Mouse (Mus musculus): ENCODE measurements around the gene 1700015F17Rik. TPM values are rescaled to one million over a fixed set of nuclear protein-coding genes. Genes with fewer than 3 reads are reported as not detected.

1700015F17Rik gene
- polyA plus RNA-seq (2016; fragmentation: Nextera tagmentation; extraction: Ambion mirVana) = not detected in 2 replicates

DNA sequence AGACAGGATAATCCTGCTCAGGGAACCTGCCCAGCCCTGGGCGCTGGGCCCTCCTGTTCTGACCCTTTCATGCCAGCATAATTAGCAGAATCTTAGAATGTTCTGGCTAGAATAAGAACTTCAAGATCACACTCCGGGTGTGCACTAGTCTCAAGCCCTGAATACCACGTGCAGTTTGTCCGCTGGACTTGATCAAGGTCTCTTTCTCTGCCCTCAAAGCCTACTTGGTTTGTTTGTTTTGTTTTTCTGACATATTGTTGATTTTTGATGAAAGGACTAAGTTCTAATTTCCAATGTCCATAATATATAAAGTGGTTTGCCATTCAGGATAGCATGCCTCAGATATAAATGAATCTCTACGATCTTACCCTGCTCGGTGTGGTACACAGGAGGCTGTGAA, at the start of gene 1700015F17Rik:
Gene 1700015F17Rik, minus strand, starts transcription at position 101 of the 400 bp plus-strand sequence.
- 89% methylated on average over 6 of the region's 6 CpGs for WGBS
- no peak for ATAC-seq (ENCODE audit: insufficient number of reproducible peaks, insufficient read depth, low FRiP score, low TSS enrichment)
- no peak within 1 kb of the TSS for H3K9ac ChIP-seq
- H3K4me2 ChIP-seq (replicated peaks) = no peak within 1 kb of the TSS
- H3K36me3 ChIP-seq = no peaks in the 10 kb centered on the region
- no peaks in the 10 kb centered on the region for H3K9me3 ChIP-seq
- H3K4me1 ChIP-seq = peaks cover 9% of the 10 kb centered on the region; the same call in 1 of the 2 replicates
- no peak within 1 kb of the TSS for H3K4me3 ChIP-seq
- H3K27me3 ChIP-seq = no peaks in the 10 kb centered on the region
- no peak within 1 kb of the TSS for H3K27ac ChIP-seq

GRCm38 (mm10) chr5:5515411-5515810, 36.5 kb upstream of the 1700015F17Rik start:
- no peaks in the 10 kb centered on the region for H3K27me3 ChIP-seq
- 77% methylated on average over 5 of the region's 5 CpGs for WGBS
- H3K4me3 ChIP-seq = no peak overlapping the region
- H3K27ac ChIP-seq = no peak overlapping the region
- H3K4me2 ChIP-seq (replicated peaks) = peak overlapping the region; percentile 58; the same call in 1 of the 2 replicates
- H3K36me3 ChIP-seq = peaks cover 5% of the 10 kb centered on the region; the same call in 1 of the 2 replicates
- ATAC-seq (ENCODE audit: insufficient number of reproducible peaks, insufficient read depth, low FRiP score, low TSS enrichment) = no peak
- no peaks in the 10 kb centered on the region for H3K4me1 ChIP-seq
- H3K9ac ChIP-seq = no peak overlapping the region
- no peaks in the 10 kb centered on the region for H3K9me3 ChIP-seq

DNA sequence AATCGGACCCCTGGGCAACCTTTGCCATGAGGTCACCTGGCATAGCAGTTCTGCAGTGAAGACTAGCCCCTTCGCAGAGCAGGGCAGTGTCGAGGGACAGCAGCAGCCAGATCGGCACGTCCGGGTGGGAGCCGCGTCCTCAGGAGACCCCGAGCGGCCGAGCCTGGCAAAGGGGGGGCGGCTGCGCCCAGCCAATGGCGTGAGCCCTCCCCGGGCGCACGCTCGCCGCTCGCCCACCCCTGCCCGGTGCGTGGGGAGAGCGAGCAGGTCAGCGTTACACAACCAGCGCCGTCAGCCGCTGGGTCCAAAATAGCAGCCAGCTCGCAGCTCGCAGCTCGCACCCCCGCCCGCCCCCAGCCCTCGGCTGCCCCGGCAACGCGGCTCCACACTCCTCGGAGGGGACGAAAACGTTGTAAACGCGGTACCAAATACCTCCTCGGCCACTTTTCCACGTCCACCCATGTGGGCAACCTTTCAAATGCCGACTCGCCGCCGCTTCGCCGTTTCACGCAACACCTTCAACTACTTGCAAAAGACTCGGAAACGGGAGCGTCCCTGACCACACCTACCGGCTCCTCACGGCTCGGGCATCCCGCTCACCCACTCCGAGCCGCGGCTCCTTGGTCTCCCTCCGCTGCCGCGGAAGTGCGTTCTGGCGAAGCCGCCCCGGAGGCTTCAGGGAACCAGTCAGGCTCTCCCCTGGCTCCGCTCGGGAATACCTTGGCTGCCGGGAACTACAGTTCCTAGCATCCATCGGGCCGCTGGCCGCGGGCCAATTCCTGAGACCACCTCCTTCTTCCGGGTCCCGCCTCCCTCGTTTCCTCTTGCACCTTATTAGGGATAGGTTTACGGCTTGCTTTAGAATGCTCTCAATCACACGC, 35.5 kb upstream of the 1700015F17Rik start, which contains the start of gene Cldn12:
Gene Cldn12, minus strand, starts transcription at position 763 of the 881 bp plus-strand sequence.
- Histone ChIP-seq H3K27ac (peak within 1 kb of the TSS; percentile 91), H3K9me3 (no peaks in the 10 kb centered on the region), H3K36me3 (peaks cover 5% of the 10 kb centered on the region; the same call in 1 of the 2 replicates), H3K9ac (peak within 1 kb of the TSS; percentile 72), H3K4me3 (peak within 1 kb of the TSS; percentile 66), H3K4me2 (replicated peaks) (peak within 1 kb of the TSS; percentile 58), H3K27me3 (no peaks in the 10 kb centered on the region), H3K4me1 (no peaks in the 10 kb centered on the region)
- ATAC-seq (ENCODE audit: insufficient number of reproducible peaks, insufficient read depth, low FRiP score, low TSS enrichment) = peak; percentile 95
- under 1% methylated on average over 79 of the region's 79 CpGs for WGBS

GRCm38 (mm10) chr5:5511401-5511800, 32.5 kb upstream of the 1700015F17Rik start:
- no peaks in the 10 kb centered on the region for H3K9me3 ChIP-seq
- no peak for ATAC-seq (ENCODE audit: insufficient number of reproducible peaks, insufficient read depth, low FRiP score, low TSS enrichment)
- WGBS = 84% methylated on average over 3 of the region's 3 CpGs
- no peak overlapping the region for H3K4me3 ChIP-seq
- H3K27ac ChIP-seq = no peak overlapping the region
- H3K36me3 ChIP-seq = peaks cover 5% of the 10 kb centered on the region; the same call in 1 of the 2 replicates
- H3K4me2 ChIP-seq (replicated peaks) = no peak overlapping the region
- H3K27me3 ChIP-seq = no peaks in the 10 kb centered on the region
- H3K9ac ChIP-seq = no peak overlapping the region
- no peaks in the 10 kb centered on the region for H3K4me1 ChIP-seq

DNA sequence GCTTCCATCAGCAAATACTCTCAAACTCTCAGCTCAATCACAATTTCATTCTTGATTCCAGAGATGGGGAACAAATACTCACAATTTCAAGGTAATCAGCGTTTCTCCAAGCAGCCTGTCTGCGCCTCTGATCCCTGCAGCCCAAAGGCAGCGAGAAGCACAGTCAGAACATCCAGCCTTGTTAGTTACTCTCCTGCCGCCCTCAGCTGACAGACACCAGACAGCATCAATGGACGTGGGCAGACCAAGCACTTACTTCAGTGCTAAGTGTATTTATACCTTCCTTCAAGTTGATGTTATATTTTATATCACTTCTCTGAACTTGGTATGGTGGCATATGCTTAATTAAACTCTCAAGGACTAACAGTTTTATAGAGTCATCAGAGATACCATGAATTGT, 32.0 kb upstream of the 1700015F17Rik start:
- no peak for ATAC-seq (ENCODE audit: insufficient number of reproducible peaks, insufficient read depth, low FRiP score, low TSS enrichment)
- H3K9ac ChIP-seq = no peak overlapping the region
- H3K4me3 ChIP-seq = no peak overlapping the region
- peaks cover 5% of the 10 kb centered on the region; the same call in 1 of the 2 replicates for H3K36me3 ChIP-seq
- no peaks in the 10 kb centered on the region for H3K9me3 ChIP-seq
- H3K27me3 ChIP-seq = no peaks in the 10 kb centered on the region
- H3K4me2 ChIP-seq (replicated peaks) = no peak overlapping the region
- 77% methylated on average over 5 of the region's 5 CpGs for WGBS
- H3K4me1 ChIP-seq = no peaks in the 10 kb centered on the region
- no peak overlapping the region for H3K27ac ChIP-seq

DNA sequence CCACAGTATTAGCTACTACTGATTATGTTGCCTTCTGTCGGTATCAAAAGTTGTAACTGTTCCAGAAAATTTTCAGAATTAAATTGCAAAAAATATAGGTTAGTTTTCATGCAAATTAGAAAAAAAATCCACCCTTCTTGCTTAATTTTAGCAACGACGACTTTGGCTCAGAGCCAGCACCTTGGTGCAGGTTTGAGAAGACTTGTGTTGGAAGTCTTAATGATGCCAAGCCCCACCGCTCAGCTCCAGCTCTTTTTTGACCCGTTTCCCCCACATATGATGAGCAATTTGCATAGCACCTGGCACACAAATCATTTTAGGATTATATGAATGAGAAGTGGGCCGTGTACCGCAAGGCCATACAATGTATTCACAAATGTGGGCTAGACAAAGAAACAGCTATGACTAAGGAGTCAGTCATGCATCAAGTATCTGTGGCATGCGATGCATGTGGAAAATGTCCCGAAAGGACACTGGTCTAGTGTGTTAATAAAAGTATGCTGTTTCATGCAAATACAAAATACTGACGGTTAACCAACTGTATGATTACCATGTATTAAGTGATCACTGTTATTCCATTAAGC, 31.5 kb upstream of the 1700015F17Rik start:
- H3K4me2 ChIP-seq (replicated peaks) = no peak overlapping the region
- no peak overlapping the region for H3K9ac ChIP-seq
- peaks cover 5% of the 10 kb centered on the region; the same call in 1 of the 2 replicates for H3K36me3 ChIP-seq
- ATAC-seq (ENCODE audit: insufficient number of reproducible peaks, insufficient read depth, low FRiP score, low TSS enrichment) = no peak
- 77% methylated on average over 10 of the region's 10 CpGs for WGBS
- no peak overlapping the region for H3K4me3 ChIP-seq
- H3K4me1 ChIP-seq = no peaks in the 10 kb centered on the region
- H3K27me3 ChIP-seq = no peaks in the 10 kb centered on the region
- no peaks in the 10 kb centered on the region for H3K9me3 ChIP-seq
- no peak overlapping the region for H3K27ac ChIP-seq

- H3K4me2 ChIP-seq (replicated peaks) = no peak overlapping the region
- 0 out of 2 replicates have a peak, but pooled peaks have one; percentile 39 for ATAC-seq (ENCODE audit: insufficient number of reproducible peaks, insufficient read depth, low FRiP score, low TSS enrichment)
- no peak overlapping the region for H3K27ac ChIP-seq
- 78% methylated on average over 10 of the region's 10 CpGs for WGBS
- H3K36me3 ChIP-seq = peaks cover 12% of the 10 kb centered on the region; the same call in 1 of the 2 replicates
- H3K9ac ChIP-seq = no peak overlapping the region
- no peaks in the 10 kb centered on the region for H3K9me3 ChIP-seq
- no peaks in the 10 kb centered on the region for H3K4me1 ChIP-seq
- H3K4me3 ChIP-seq = no peak overlapping the region
- H3K27me3 ChIP-seq = no peaks in the 10 kb centered on the region
Measured at GRCm38 (mm10) chr5:5508231-5508630, 29.3 kb upstream of the 1700015F17Rik start.

- Histone ChIP-seq H3K4me2 (replicated peaks) (no peak overlapping the region), H3K36me3 (peaks cover 12% of the 10 kb centered on the region; the same call in 1 of the 2 replicates), H3K9ac (no peak overlapping the region), H3K4me3 (no peak overlapping the region), H3K9me3 (no peaks in the 10 kb centered on the region), H3K27ac (no peak overlapping the region), H3K4me1 (no peaks in the 10 kb centered on the region), H3K27me3 (no peaks in the 10 kb centered on the region)
- 57% methylated on average over 20 of the region's 20 CpGs for WGBS
- ATAC-seq (ENCODE audit: insufficient number of reproducible peaks, insufficient read depth, low FRiP score, low TSS enrichment) = peak; percentile 49; the same call in 1 of the 2 replicates
Measured at GRCm38 (mm10) chr5:5507701-5508225, 28.8 kb upstream of the 1700015F17Rik start.

- WGBS = 89% methylated on average over 13 of the region's 13 CpGs
Measured at GRCm38 (mm10) chr5:5504456-5504855, 25.5 kb upstream of the 1700015F17Rik start.

GRCm38 (mm10) chr5:5503381-5503780, 24.4 kb upstream of the 1700015F17Rik start:
- Histone ChIP-seq H3K36me3 (peaks cover 6% of the 10 kb centered on the region; the same call in 1 of the 2 replicates), H3K9me3 (no peaks in the 10 kb centered on the region), H3K4me3 (no peak overlapping the region), H3K4me1 (no peaks in the 10 kb centered on the region), H3K27me3 (no peaks in the 10 kb centered on the region), H3K4me2 (replicated peaks) (no peak overlapping the region), H3K9ac (no peak overlapping the region), H3K27ac (no peak overlapping the region)
- ATAC-seq (ENCODE audit: insufficient number of reproducible peaks, insufficient read depth, low FRiP score, low TSS enrichment) = no peak
- WGBS = 85% methylated on average over 4 of the region's 4 CpGs

More at GRCm38 (mm10) chr5:5504456-5504855, 25.5 kb upstream of the 1700015F17Rik start:
- Histone ChIP-seq H3K36me3 (peaks cover 6% of the 10 kb centered on the region; the same call in 1 of the 2 replicates), H3K9me3 (no peaks in the 10 kb centered on the region), H3K9ac (no peak overlapping the region), H3K27me3 (no peaks in the 10 kb centered on the region), H3K27ac (no peak overlapping the region), H3K4me2 (replicated peaks) (no peak overlapping the region), H3K4me1 (no peaks in the 10 kb centered on the region), H3K4me3 (no peak overlapping the region)
- no peak for ATAC-seq (ENCODE audit: insufficient number of reproducible peaks, insufficient read depth, low FRiP score, low TSS enrichment)

- Histone ChIP-seq H3K27me3 (no peaks in the 10 kb centered on the region), H3K27ac (no peak overlapping the region), H3K4me2 (replicated peaks) (no peak overlapping the region), H3K9ac (no peak overlapping the region), H3K4me3 (no peak overlapping the region), H3K36me3 (peaks cover 6% of the 10 kb centered on the region; the same call in 1 of the 2 replicates), H3K9me3 (no peaks in the 10 kb centered on the region), H3K4me1 (no peaks in the 10 kb centered on the region)
- no peak for ATAC-seq (ENCODE audit: insufficient number of reproducible peaks, insufficient read depth, low FRiP score, low TSS enrichment)
- WGBS = 80% methylated on average over 2 of the region's 2 CpGs
Measured at GRCm38 (mm10) chr5:5501583-5501982, 22.6 kb upstream of the 1700015F17Rik start.
